Mouse (Mus musculus) adrenal gland, postnatal 10 days (tissue): Measurements from ENCODE around the gene Ubxn6. TPM values are rescaled to one million over a fixed set of nuclear protein-coding genes. Genes with fewer than 3 reads are reported as not detected.
A peak's percentile ranks its signal among the peaks of the same experiment; 100 is the strongest.

Experiments used
- DNase-seq: peaks from one replicate; pipeline ENCODE4 v3.0.0; 2021; ENCODE audit warnings: mixed read lengths
- total RNA-seq, 2 experiments: library from RNA; stranded (reverse); gene quantifications; 2 replicates each; pipeline ENCODE4 v1.2.3; 2021

The Ubxn6 gene
- total RNA-seq, 2 experiments from 2014 or later = 77.5 to 78.9 TPM

DNA sequence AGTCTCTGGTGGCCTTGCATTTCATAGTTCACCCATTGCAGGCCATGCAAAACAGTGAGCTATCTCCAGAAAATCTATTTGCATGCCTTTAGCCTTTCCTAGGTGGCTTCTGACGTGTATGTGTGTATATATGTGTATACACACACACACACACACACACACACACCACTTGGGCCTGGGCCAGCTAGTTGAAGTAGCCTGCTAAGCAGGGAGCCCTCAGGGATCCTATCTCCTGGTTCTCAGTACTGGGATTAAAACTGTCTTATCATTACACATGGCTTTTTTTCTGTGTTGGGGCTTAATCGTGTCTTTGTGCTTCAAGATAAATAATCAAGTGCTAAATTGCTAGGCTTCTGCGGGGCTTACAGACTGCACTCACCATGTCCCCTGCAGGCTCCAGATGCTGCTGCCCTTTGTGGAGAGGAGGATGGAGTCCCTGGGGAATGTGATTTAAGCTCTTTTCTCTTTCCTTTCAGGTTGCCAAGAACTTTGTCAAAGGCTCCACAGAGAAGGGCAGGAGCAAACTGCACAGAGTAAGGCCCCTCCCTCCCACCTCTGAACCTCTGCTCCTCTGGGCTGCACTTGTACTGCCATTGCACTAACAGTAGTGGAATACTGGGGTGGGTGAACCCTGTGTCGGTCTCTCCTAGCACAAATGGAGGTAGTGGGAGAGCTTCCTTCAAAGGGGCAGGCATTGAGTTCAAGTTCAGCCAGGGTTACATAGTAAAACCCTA, 18.7 kb downstream of the Ubxn6 start:
- DNase-seq = no peak

DNA sequence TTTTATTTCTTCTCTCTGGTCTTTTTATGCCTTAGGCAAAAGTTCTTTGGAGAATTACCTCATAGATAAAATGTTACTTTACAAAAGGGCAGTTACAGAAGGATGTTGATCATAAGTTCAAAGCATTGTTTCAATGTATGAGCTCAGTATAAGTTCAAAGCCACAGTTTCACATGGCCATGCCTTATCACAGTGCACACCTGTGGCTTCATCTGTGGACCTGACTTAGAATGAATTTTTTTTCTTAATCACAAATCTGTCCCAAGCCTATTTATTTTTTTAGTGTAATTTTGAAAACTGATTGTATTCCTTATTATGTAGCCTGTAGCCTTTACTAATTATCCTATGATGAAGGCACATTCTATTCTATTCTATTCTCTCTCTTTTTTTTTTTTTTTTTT, 19.9 kb downstream of the Ubxn6 start:
- no peak for DNase-seq

DNA sequence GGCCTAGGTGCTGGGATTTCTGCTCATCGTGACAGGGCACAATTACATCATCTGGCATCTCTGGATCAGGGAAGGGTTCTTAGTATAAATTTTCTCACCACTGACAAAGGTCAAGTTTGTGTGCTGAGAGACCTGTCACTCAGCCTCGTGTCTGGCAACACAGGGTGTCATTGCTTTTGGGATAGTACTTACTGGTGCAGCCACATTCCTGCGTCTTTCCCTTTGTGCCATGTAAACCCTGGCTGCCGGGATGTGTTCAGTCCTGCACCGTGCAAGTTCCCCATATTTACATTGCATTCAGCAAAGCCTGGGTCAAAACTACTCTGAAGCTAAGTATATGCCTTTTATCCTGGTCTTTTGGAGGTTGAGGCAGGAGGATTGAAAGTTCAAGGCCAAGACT, 23.5 kb downstream of the Ubxn6 start:
- no peak for DNase-seq

DNA sequence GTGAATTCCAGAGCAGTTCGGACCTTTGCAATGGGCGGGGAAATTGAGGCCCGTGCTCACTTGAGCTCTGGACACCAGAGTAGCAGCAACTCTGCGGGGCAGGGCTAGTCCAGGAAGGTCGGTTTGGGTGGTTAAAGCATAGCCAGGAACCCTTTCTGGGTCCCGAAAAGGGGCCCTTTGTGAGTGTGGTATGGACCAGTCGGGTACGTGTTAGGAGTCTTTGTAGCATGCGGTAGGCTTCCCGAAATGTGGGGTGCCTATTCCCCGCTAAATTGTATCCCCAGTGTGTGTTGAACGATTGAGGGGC, 34.0 kb downstream of the Ubxn6 start:
- DNase-seq = no peak

DNA sequence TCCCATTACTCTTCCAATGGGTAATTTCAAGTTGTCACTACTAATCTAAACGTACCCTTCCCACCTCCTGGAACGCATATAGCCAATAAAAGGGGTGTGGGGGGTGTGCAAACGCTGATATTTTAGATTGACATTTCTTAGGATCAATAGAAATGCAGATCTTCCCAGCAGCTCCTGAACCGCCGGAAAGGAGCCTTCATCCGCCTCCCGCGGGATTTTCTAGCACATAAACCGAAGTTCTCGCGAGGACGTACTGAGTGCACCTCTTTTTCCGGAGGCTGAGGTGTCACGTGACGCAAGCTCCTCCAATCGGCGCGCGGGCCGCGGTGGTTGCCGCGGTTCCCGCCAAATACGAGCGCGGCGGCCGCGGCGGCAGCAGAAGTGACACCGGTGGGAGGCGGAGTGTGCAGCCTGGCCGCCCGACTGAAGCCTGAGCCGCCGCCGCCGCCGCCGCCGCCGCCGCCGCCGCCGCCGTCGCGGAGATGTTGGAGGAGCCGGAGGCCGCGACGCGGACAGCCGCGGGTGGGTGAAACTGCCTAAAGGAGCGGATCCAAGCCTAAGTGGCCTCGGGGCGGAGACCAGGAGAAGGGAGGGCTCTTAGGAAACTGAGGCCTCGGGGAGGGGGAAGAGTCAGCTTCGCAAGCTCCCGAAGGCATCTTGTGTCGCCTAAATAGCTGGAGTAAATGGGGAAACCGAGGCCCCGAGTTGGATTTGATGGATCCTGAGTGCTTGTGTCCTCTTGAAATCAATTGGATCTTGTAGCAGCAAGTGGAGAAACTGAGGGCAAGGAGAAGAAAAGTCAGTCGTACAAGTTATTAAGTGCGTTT, 34.6 kb downstream of the Ubxn6 start, which contains the start of gene Chaf1a:
Gene Chaf1a (plus strand): TSS at position 410 of the 827 bp plus-strand sequence.
- peak; percentile 98 for DNase-seq

DNA sequence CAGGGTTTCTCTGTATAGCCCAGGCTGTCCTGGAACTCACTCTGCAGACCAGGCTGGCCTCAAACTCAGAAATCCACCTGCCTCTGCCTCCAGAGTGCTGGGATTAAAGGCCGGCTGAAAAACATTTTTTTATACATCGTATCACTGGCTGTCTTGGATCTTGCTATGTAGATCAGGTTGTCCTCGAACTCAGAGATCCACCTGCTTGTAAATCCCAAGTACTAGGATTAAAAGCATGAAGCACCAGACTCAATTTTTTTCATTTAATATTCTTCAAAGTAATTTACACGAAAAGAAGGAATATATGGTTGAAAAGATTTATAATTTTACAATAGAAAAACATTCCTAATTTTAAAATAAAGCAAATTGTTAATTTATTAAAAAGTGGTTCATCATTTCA, 35.5 kb downstream of the Ubxn6 start:
- no peak for DNase-seq

DNA sequence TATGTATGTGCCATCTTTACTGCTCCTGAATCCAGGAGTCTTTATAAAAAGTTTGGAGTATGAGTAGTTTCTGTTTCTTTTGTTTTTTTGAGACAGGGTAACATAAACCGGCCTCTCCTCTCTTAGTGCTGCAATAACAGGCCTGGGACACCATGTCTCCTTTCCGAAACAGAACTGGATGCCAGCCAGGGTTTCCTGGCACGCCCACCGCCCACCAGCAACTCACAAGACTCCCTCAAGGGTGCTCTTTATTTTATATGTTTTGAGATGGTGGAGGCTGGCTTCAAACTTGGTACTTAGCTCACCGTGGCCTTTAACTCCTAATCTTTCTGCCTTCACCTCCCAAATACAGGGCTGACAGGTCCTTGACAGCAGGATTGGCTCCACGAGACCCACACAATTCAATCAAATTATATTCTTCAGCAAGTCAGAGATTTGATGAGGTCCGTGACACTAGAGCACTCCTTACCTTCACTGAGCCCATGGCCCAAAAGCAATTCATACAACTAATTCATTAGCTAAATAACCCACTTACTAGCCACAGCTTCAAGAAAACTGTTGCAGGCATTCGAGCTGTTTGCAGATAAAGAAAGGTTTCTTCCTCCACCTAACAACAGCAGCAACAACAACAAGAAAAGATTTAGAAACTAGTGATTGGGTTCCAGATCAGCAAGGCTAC, 36.1 kb downstream of the Ubxn6 start:
- DNase-seq = no peak

DNA sequence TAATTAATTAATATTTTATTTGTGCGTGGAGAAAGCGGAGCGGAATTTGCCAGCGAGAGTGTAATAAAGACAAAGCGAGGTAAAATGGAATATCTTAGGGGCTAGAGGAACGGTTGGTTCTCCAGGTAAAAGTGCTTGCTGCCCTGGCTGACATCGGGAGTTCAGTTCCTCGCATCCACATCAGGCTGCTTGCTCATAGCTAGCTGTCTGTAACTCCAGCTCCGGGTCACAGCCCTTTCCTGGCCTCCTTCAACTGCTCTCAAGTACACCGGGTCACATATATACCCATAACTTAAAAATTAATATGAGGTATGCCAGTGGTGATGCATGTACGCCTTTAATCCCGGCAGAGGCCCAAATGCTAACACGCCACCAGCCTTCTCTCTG, 37.9 kb downstream of the Ubxn6 start:
- DNase-seq = no peak

DNA sequence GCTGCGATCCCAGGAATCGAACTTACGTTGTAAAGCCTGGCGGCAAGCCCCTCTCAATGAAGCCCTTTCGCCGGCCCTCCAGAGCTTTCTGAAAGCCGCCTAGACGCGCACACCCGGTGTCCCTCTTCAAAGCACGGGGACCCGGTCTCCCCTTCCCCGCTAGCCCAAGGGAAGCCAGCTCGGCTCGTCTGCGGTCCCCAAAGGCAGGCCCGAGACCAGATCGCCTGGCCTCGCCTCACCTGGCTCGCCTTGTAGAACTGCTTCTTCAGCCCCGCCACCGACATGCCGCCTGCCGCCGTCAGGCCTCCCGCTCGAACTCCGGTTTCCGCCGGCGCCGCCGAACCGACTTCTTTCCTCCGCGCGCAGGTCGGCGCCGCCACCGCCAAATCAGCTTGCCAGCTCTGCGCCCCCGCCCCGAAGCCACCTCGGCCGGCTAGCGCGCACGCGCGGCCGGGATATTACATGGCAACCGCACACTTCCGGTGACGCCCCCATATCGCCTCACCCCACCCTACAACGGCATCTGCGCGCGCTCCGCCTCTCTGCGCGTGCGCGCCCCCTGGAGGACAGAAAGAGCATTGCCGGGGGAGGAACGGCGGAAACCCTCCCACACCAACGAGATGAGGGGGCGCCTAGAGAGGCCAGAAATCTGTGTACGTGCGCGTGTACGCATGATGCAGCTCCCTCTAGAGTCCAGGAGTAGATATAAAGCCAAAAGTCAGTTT, 38.5 kb downstream of the Ubxn6 start, which contains the start of gene Sh3gl1:
Gene Sh3gl1 (minus strand): TSS at position 460 of the 725 bp plus-strand sequence.
- peak; percentile 99 for DNase-seq

DNA sequence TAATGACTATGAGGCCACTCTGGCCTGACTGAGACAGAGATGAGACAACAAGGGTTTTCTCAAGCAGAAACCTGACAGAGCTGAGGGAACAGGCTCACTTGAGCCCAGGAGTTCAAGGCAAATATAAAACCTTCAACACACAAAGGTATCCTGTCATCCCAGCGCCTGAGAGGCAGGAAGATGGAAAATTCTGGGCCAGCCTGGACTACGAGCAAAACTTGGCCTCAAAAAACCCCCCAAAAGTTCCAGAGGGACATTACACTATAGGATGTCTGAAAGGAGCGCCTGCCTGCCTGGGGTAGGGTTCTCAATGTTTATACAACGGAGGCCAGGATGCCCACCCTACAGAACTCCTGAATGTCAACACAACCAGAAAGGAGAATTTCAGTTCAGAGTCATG, 39.6 kb downstream of the Ubxn6 start:
- no peak for DNase-seq

DNA sequence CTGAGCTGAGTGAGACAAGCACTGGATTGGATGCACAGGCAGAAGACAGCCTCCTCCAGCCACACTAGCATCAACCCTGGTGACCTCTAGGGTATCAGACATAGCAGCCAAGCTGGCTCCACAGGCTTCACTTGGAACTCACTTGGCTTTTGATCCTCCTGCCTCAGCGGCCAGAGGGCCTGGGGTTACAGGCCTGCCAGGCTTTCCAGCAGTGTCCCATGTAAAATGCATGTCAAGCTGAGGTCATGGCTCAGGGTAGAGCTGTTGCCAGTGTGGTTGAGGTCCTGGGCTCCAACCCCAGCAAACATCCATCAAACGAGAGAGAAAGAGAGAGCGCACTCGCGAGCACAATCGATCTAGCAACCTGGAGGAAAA, 40.1 kb downstream of the Ubxn6 start:
- no peak for DNase-seq

DNA sequence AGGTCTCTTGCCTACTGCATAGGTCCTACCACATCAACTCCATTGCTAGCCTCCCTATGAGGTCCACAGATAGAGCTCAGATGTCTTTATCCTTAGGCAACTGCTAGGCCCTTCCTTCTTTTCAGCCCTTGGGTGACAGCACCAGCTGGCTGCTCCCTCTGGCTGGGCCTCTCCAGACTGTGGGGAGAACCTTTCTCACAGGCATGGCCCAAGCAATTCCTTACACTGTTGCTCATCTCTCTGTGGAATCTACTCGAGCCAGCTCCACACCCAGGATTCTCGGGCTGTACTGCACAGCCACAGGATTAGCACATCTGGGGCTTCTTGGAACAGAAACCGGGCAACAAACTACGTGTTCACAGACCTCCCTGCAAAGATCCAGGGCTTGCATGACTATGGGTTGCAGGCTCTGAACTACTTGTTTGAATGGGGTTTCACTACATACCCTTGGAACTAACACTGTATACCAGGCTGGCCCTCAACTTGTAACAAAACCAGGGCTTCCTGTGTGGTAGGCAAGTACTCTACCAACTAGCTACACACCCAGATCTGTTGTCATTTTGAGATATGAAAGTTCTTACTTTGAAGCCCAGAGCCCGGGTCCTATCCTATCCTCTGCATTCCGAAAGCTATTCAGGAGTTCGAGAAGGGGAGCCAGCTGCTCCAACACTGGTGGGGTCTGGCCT, 40.6 kb downstream of the Ubxn6 start:
- DNase-seq = no peak

DNA sequence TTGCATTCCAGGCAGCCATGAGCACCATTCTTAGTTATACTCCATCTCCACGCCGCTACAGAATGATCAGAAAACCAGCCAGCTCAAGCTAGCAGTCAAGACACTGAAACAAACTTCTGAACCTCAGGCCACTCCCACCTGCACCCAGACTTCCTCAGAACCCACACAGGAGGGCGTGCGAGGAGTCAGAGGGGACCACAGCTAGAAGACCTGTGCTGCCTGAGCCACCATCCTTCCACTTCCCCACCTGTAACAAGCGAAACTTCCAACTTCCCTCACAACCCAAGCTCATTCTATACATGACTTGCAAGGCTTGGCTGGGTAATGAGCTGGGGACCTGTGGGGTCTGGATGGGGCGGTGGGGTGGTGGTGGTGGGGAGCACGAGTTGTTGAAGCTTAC, 42.0 kb downstream of the Ubxn6 start:
- DNase-seq = no peak

DNA sequence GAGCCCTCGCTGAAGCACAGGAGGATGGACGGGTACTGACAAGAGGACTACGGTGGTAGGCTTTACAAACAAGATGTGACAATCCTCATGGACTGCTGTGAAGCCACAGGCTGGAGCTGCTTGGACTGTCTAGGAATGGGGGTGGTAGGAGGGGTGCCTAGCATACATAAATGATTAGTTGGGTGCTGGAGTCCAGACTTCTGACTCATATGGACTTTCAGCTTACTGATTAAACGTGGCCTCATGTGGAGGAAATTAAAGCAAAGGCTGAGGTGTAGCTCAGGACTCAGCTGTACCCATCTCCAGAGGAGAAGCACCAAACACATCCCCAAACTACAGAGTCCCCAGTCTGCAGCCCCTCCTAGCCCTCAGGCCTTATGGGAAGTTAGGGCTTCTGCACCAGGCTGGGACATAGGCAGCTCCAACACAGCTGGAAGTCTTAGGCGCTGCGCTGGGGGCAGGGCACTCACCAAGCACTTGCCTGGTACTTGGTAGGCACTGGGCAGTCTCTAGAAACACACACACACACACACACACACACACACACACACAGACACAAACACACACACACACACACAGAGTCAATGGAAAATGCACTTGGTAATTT, 42.6 kb downstream of the Ubxn6 start:
- peak; percentile 27 for DNase-seq

DNA sequence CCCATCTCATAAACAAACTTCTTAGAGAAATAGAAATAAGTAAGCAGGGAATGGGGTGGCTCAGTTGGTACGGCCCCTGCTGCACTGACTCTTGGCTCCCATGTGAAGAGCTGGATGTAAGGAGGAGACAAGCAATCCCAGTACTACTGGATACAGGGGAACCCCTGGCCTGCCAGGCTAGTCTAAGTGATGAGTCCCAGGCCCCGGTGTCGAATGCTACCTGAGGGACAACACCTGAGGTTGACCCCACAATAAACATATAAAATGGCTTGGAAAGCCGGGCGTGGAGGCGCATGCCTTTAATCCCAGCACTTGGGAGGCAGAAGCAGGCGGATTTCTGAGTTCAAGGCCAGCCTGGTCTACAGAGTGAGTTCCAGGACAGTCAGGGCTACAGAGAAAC, 43.4 kb downstream of the Ubxn6 start:
- no peak for DNase-seq

DNA sequence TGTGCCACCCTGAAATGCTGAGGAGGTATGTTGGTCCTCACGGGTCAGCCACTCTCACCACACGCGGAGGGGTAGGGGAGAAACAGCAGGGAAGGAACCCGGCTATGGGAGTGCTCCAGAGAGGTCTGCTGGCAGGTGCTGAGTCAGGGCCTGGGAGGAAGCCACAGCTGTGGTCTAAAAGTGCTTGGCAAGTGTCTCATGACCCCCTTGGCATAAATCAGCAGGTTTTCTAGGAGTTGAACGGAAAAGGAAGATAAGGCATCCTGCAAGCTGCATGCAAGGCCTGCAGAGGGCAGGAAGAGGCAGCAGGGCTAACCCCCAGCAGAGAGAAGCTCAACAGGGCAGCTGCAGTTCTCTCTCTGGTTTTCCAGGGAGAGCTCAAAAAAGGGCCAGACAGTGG, 43.9 kb downstream of the Ubxn6 start:
- peak; percentile 62 for DNase-seq

DNA sequence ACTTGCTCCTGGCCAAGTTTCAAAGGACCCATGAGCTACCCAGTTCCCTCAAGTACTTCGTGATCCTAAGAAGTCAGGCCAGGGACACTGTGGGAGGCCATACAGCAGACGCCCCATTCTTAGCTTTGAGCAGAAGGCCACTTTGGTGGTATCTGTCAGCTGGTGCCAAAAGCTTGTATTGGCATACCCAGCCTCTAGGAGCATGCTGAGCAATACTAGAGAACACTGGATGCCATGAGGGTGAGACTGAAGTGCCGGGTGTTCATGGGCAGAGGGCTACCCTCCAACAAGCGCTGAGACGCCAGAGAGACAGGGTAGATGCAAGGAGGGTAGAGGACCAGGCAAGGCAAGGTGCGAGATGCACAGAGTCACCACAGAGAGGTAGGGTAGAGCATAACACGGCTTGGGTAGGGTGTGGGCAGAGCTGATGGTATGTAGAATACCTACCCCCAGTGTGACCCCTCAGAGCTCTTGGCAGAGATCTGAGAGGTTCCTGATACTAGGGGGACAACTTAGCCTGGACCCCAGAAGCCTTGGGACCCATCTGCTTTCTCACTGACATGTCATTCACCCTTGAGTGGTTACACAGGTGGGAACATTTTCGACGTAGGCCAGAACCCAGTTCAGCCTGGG, 44.5 kb downstream of the Ubxn6 start:
- no peak for DNase-seq

DNA sequence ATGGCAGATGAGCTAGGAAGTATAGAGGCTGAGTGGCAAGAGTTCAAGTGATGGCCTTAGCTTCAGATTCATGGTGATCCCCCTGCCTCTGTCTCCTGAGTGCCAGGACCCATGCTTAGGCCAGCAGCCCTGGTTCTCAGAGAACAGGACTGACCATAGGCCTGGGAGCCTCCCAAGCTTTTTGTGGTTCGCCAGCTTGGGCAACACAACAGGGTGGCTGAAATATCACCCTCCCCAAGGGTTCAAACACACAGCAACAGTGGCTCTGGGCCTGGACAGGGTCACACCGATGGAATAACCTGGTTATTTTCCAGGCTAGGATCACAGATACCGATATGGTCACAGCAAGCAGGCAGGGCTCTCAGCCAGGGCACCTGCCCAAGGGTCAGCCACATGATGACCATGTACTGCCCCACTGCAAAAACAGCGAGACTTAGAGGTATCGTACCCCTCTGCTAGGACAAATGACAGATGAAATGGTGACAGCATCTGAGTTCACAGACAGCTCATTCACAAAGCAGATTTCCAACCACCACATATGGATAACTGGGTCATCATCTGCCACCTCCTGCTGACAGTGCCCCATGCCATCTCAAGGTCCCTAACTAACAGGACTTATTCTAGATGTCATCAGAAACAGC, 46.9 kb downstream of the Ubxn6 start:
- DNase-seq = peak; percentile 49

DNA sequence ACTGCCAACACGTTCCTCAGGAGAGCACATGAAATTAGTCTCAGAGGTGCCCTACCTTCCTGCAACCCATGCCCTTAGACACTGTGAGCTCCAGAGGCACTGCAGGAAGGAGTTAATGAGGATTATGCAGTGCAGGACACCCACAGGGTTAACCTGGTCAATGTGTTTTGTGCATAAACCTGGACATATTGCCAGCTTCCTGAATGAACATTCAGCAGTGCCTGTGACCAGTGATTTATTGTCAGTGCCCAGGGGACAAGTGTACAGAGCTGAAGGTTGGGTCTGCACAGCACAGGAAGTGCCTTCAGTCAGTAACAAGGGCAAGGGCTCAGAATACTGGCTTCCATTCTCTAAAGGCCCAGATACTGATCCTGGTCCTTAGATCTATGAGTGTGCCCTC, 47.9 kb downstream of the Ubxn6 start:
- DNase-seq = peak; percentile 50

DNA sequence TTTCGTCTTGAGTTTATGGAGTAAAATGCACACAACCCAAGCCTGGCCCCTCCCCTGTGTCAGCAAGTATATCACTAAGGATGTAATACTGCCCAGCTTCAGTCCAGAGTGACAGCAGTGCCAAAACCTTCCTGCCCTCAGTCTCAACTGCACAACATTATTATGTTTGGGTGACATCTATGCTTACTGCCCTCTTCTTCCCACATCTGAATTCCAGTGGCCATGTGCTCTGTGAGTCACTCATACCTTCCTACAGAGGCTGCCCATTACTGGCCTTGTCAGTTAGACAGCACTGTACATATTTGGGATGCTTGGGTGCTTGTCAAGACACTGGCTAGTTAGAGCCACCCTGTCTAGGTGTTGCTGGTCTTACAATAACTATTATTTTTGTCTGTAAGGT, 48.5 kb downstream of the Ubxn6 start:
- peak; percentile 17 for DNase-seq

DNA sequence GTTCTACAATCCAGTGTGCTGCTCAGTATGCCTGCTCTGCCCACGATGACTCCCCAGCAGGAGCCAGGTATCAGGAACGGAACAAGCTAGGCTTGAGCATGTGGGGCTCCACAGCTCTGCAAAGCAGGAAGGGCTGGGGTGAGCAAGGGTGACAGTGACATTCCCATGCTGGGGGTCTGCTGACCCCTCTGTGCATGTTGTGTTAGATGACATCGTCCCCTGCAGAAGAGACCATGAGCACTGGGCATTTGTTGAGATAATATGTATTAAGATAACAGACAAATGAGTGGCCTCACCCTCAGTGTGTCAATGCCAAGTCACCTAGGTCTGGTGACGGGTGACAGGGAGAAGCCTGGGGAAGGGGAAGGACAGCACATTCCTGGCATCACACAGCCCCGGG, 49.9 kb downstream of the Ubxn6 start:
- no peak for DNase-seq
